Mouse (Mus musculus): ENCODE measurements at regions not wholly inside any gene's neighbourhood (a gene's known extent, or its start where the extent isn't known, plus 50 kb on each side); places are given as distances from the start of the nearest gene placed in this dataset.

DNA sequence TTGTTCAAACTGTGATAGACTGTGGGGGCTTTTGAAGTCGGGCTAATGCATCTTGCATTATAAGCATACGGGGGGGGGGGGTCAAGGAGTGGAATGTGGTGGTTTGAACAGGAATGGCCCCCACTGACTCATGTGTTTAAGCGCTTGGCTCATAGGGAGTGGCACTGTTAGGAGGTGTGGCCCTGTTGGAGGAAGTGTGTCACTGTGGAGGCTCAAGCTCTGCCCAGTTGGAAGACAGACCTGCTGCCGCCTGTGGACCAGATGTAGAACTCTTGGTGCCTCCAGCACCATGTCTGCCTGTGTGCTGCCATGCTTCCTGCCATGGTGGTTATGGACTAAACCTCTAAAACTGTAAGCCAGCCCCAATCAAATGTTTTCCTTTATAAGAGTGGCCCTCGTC is 89.0 kb upstream of the Slc22a12 start:
- WGBS, result 96% methylated on average over 5 of the region's 5 CpGs
- no peak overlapping the region for H3K27ac ChIP-seq (ENCODE audit: control insufficient read depth, insufficient read depth, low read length)
- no peak for DNase-seq
- H3K4me3 ChIP-seq (ENCODE audit: control insufficient read depth, insufficient read depth, low read length), result no peak overlapping the region
- no peaks in the 10 kb centered on the region for H3K36me3 ChIP-seq (ENCODE audit: control insufficient read depth, insufficient read depth, low read length)
- TF ChIP-seq CTCF (IDR thresholded peaks at IDR 0.05; ENCODE audit: borderline replicate concordance, control insufficient read depth, extremely low read depth, insufficient read depth, low read length, poor library complexity), result no peak
- no peak for TF ChIP-seq POLR2A (IDR thresholded peaks at IDR 0.05; ENCODE audit: control insufficient read depth, extremely low read depth, insufficient read depth, low read length, poor library complexity)
- H3K4me1 ChIP-seq (replicated peaks; ENCODE audit: control insufficient read depth, insufficient read depth, low read length), result no peaks in the 10 kb centered on the region
- H3K27me3 ChIP-seq (ENCODE audit: control insufficient read depth, insufficient read depth, low read length), result no peaks in the 10 kb centered on the region

DNA sequence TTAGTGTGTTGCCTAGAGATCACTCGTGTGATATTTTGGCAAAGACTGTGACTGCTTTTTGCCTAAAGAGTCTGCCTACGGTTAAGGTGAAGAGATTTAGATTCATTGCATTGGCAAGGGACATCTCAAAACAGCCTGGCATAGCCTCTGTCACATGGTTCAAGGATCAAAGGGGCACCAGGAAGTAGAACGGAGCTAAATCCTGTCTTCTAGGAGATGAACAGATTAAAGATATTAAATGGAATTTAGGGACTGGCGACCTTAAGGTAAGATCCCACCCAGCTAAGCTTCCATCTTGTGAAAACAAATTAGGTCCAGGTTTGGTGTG is 87.7 kb upstream of the Slc22a12 start:
- TF ChIP-seq POLR2A (IDR thresholded peaks at IDR 0.05; ENCODE audit: control insufficient read depth, extremely low read depth, insufficient read depth, low read length, poor library complexity) (no peak), CTCF (IDR thresholded peaks at IDR 0.05; ENCODE audit: borderline replicate concordance, control insufficient read depth, extremely low read depth, insufficient read depth, low read length, poor library complexity) (no peak)
- no peak overlapping the region for H3K27ac ChIP-seq (ENCODE audit: control insufficient read depth, insufficient read depth, low read length)
- 91% methylated on average over 4 of the region's 4 CpGs for WGBS

DNA sequence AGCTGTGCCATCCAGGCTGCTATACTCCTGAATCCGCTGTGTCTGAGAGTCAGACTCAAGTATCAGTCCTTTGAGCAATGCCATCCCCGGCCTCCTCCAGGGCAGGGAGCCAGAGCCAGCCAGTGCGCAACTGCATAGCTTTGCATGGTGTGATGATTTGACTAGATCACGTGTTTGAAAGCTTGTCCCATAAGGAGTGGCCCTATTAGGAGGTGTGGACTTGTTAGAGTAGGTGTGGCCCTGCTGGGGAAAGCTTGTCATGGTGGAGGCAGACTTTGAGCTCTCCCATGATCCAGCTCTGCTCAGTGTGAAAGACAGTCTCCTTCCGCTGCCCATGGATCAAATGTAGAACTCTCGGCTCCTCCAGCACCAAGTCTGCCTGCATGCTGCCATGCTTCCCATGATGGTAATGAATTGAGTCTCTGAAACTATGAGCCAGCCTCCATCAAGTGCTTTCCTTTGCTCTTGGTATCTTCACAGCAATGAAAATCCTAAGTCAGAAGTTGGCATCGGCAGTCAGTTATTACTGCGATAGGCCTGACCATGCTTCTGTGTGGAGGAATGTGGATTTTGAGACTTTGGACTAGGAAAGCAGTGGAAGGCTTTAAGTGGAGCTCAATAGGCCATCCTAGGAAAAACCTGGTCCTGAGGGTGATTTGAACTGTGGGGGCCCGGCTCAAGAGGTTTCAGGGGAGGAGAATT is 87.2 kb upstream of the Slc22a12 start:
- Histone ChIP-seq H3K27me3 (ENCODE audit: control insufficient read depth, insufficient read depth, low read length) (no peaks in the 10 kb centered on the region), H3K4me3 (ENCODE audit: control insufficient read depth, insufficient read depth, low read length) (no peak overlapping the region), H3K36me3 (ENCODE audit: control insufficient read depth, insufficient read depth, low read length) (no peaks in the 10 kb centered on the region), H3K27ac (ENCODE audit: control insufficient read depth, insufficient read depth, low read length) (no peak overlapping the region), H3K4me1 (replicated peaks; ENCODE audit: control insufficient read depth, insufficient read depth, low read length) (no peaks in the 10 kb centered on the region)
- TF ChIP-seq CTCF (IDR thresholded peaks at IDR 0.05; ENCODE audit: borderline replicate concordance, control insufficient read depth, extremely low read depth, insufficient read depth, low read length, poor library complexity) (no peak), POLR2A (IDR thresholded peaks at IDR 0.05; ENCODE audit: control insufficient read depth, extremely low read depth, insufficient read depth, low read length, poor library complexity) (no peak)
- 90% methylated on average over 9 of the region's 9 CpGs for WGBS
- DNase-seq, result no peak

More for the DNA sequence above, 87.7 kb upstream of the Slc22a12 start:
- H3K27me3 ChIP-seq (ENCODE audit: control insufficient read depth, insufficient read depth, low read length), result no peaks in the 10 kb centered on the region
- no peak overlapping the region for H3K4me3 ChIP-seq (ENCODE audit: control insufficient read depth, insufficient read depth, low read length)
- no peak for DNase-seq
- no peaks in the 10 kb centered on the region for H3K36me3 ChIP-seq (ENCODE audit: control insufficient read depth, insufficient read depth, low read length)
- no peaks in the 10 kb centered on the region for H3K4me1 ChIP-seq (replicated peaks; ENCODE audit: control insufficient read depth, insufficient read depth, low read length)

DNA sequence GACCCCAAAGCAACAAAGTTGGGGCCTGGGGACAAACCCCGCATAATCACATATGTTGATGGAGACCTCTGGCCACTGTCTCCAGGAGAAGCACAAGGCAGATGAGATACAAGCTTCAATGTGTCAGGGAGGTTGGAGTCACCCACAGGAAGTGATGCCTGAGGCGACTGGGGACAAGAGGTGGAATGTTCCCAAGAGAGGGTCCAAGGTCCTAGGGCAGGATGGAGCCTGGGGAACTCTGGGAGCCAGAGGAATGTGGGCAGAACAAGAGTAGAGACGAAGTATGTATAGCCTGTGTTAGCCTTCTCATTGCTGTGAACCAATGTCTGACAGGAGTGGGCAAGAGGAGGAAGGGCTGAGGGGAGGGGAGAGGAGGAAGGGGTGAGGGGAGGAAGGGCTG is 82.7 kb upstream of the Slc22a12 start:
- DNase-seq, result no peak
- Histone ChIP-seq H3K36me3 (ENCODE audit: control insufficient read depth, insufficient read depth, low read length) (no peaks in the 10 kb centered on the region), H3K4me1 (replicated peaks; ENCODE audit: control insufficient read depth, insufficient read depth, low read length) (no peaks in the 10 kb centered on the region), H3K4me3 (ENCODE audit: control insufficient read depth, insufficient read depth, low read length) (no peak overlapping the region), H3K27me3 (ENCODE audit: control insufficient read depth, insufficient read depth, low read length) (no peaks in the 10 kb centered on the region), H3K27ac (ENCODE audit: control insufficient read depth, insufficient read depth, low read length) (no peak overlapping the region)
- TF ChIP-seq CTCF (IDR thresholded peaks at IDR 0.05; ENCODE audit: borderline replicate concordance, control insufficient read depth, extremely low read depth, insufficient read depth, low read length, poor library complexity), result no peak
- TF ChIP-seq POLR2A (IDR thresholded peaks at IDR 0.05; ENCODE audit: control insufficient read depth, extremely low read depth, insufficient read depth, low read length, poor library complexity), result no peak
- 73% methylated on average over 3 of the region's 3 CpGs for WGBS

DNA sequence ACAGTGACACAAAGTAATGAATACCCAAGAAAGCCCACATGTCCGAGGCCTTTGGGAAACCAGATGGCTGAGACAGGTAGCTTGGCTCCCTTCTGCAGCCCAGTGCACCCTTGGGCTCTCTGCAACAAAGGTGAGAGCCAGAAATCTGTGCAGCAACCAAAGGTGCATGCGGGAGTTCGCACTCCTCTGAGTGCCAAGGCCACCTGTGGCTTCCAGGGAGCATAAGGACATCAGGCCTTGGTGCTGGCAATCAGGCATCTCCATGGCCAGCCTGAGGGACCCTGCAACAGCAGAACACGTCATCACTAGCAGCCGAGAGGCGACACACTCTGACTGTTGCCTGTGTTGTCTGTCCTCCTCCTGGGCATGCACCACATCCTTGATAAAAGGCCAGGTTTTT is 78.2 kb upstream of the Slc22a12 start:
- TF ChIP-seq CTCF (IDR thresholded peaks at IDR 0.05; ENCODE audit: borderline replicate concordance, control insufficient read depth, extremely low read depth, insufficient read depth, low read length, poor library complexity), result no peak
- TF ChIP-seq POLR2A (IDR thresholded peaks at IDR 0.05; ENCODE audit: control insufficient read depth, extremely low read depth, insufficient read depth, low read length, poor library complexity), result no peak
- H3K4me3 ChIP-seq (ENCODE audit: control insufficient read depth, insufficient read depth, low read length), result no peak overlapping the region
- no peak for DNase-seq
- H3K27ac ChIP-seq (ENCODE audit: control insufficient read depth, insufficient read depth, low read length), result no peak overlapping the region
- H3K4me1 ChIP-seq (replicated peaks; ENCODE audit: control insufficient read depth, insufficient read depth, low read length), result no peaks in the 10 kb centered on the region
- no peaks in the 10 kb centered on the region for H3K27me3 ChIP-seq (ENCODE audit: control insufficient read depth, insufficient read depth, low read length)
- H3K36me3 ChIP-seq (ENCODE audit: control insufficient read depth, insufficient read depth, low read length), result no peaks in the 10 kb centered on the region
- 96% methylated on average over 6 of the region's 6 CpGs for WGBS

DNA sequence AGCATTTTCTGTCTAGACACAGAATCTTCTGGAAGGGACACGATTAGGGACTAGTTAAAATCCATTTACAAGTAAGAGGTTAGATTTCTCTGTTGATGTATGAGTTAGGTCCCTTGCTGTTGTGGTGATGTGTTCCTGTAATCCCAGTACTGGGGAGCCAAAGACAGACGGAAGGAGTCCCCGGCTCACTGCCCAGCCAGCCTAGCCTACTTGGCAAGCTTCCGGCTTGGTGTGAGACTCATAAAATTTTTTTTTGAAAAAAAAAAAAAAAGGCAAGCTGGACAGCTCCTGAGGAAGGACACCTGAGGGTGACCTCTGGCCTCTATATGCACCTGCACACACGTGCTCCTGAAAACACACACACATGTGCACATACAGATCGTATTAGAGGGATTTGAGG is 76.7 kb upstream of the Slc22a12 start:
- WGBS, result 88% methylated on average over 6 of the region's 6 CpGs
- no peaks in the 10 kb centered on the region for H3K36me3 ChIP-seq (ENCODE audit: control insufficient read depth, insufficient read depth, low read length)
- no peak for DNase-seq
- no peaks in the 10 kb centered on the region for H3K4me1 ChIP-seq (replicated peaks; ENCODE audit: control insufficient read depth, insufficient read depth, low read length)
- H3K27ac ChIP-seq (ENCODE audit: control insufficient read depth, insufficient read depth, low read length), result no peak overlapping the region
- TF ChIP-seq POLR2A (IDR thresholded peaks at IDR 0.05; ENCODE audit: control insufficient read depth, extremely low read depth, insufficient read depth, low read length, poor library complexity) (no peak), CTCF (IDR thresholded peaks at IDR 0.05; ENCODE audit: borderline replicate concordance, control insufficient read depth, extremely low read depth, insufficient read depth, low read length, poor library complexity) (no peak)
- H3K4me3 ChIP-seq (ENCODE audit: control insufficient read depth, insufficient read depth, low read length), result no peak overlapping the region
- no peaks in the 10 kb centered on the region for H3K27me3 ChIP-seq (ENCODE audit: control insufficient read depth, insufficient read depth, low read length)

DNA sequence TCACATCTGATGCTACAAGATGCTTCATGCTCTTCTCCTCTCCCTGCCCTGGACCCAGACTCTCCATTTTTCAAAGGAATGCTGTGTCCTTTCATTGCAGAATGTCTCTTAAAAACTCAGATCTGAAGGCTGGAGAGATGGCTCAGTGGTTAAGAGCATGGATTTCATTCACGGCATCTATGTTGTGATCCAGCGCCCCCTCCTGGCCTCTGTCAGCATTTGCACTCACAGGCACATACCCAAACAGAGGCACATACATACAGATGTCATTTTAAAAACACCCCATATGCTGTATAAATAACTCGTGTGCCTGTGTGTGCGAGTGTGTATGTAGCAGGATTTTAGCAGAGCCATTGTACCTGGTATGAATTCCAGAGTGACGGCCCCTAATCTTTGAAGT is 73.8 kb upstream of the Slc22a12 start:
- no peaks in the 10 kb centered on the region for H3K27me3 ChIP-seq (ENCODE audit: control insufficient read depth, insufficient read depth, low read length)
- H3K27ac ChIP-seq (ENCODE audit: control insufficient read depth, insufficient read depth, low read length), result no peak overlapping the region
- H3K4me1 ChIP-seq (replicated peaks; ENCODE audit: control insufficient read depth, insufficient read depth, low read length), result no peaks in the 10 kb centered on the region
- DNase-seq, result no peak
- no peaks in the 10 kb centered on the region for H3K36me3 ChIP-seq (ENCODE audit: control insufficient read depth, insufficient read depth, low read length)
- 87% methylated on average over 5 of the region's 5 CpGs for WGBS
- TF ChIP-seq CTCF (IDR thresholded peaks at IDR 0.05; ENCODE audit: borderline replicate concordance, control insufficient read depth, extremely low read depth, insufficient read depth, low read length, poor library complexity) (no peak), POLR2A (IDR thresholded peaks at IDR 0.05; ENCODE audit: control insufficient read depth, extremely low read depth, insufficient read depth, low read length, poor library complexity) (no peak)
- no peak overlapping the region for H3K4me3 ChIP-seq (ENCODE audit: control insufficient read depth, insufficient read depth, low read length)
